Mouse (Mus musculus) testis, postnatal 14 days (tissue): Measurements from ENCODE around the gene Klhl30.

ENCODE experiments used
- DNase-seq: peaks from one replicate; pipeline ENCODE4 v3.0.0; 2021; ENCODE audit warnings: low spot score

Klhl30 gene

DNA sequence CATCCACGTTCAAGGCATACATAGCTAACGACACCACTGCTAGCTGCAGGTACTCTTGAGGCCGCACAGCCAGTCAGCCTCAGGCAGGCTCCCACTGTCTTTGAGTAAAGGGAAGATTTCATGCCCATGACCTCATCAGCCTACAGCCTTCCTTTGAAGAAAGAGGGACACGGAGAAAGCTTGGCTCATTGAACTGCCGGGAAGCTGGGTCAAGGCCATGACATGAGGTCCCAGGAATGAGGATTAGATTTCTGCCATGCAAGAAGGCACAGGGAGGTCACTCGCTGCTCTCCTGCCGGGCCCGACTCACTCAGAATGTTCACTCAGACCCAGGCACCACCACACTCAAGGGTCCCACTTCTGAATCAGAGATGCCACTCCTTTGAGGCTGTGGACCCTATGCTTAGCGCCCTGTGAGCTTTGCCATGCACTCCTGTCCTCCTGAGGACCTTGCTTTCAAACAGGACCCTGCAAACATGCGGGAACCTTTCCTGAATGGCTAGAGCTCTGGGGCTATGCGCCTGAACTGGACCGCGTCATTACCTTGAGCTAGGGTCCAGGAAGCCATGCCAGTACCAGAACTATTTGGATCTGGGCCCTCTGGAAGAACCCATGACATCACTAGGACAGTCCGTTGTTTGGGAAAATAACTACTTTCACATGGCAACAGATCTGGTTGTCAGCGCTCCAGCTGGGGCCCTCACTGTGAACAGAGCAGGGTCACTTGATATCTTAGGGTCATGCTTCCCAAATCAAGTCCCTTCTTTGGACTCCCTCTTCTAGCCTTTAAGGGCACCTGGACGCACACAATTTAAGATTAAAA, 14.2 kb downstream of the Klhl30 start:
- DNase-seq, result no peak

DNA sequence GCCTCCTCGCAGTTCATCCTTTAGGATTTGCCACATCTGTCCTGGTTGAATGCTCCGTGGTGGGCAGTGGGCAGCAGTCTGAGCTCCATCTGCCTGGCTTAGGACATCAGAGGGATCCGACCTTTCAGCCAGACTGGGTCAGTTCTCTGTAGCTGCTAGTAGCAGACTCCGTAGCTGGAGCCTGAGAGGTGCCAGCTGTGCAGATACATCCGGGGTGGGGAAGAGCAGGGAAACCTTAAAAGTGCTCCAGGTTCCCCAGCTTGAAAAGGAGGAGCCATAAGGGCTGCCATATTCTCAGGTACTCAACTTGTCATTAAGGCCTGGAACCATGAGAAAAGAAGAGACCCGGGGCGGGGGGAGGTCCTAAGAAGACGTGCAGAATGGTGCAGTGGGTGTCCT, 15.0 kb downstream of the Klhl30 start:
- DNase-seq, result no peak

DNA sequence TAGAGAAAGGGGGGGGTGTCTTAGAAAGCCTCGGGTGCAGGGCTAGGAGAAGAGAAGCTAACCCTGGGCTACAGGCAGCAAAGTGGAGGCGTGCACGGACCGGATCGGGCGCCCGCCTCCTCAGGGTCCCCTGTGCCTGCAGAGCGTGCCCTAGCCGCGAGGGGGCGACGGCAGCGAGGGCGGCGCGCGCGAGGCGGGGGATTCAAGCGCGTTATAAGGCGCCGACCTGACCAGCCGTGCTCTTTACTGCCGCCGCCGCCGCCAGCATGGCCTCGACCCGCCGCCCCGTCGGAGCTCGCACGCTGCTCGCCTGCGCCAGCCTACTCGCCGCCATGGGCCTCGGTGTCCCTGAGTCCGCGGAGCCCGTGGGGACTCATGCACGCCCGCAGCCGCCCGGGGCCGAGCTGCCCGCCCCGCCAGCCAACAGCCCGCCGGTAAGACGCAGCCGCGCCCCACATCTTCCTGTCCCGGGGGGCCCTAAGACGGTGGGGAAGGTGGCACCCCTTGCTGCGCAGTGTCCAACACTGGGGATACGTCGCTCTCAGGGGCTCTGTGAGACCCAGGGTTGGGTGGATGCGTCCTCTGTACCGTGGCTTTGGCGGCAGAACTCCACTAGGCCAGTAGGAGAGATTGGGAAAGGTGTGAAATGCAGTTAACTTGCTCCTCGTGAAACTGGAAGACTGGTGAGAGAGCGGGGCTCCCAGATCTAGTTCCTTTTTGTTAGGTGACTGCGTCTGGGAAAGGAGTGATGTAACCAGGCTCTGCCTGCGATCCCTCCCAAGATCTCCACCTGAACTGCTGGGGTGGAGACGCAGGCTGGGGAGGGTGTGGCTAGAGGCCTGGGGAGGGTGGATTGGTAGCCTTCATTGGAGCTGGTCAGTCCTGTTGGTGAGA, 15.6 kb downstream of the Klhl30 start, which contains the start of gene Erfe:
Gene Erfe, plus strand, starts transcription at position 216 of the 894 bp plus-strand sequence.
- DNase-seq, result peak; percentile 72

DNA sequence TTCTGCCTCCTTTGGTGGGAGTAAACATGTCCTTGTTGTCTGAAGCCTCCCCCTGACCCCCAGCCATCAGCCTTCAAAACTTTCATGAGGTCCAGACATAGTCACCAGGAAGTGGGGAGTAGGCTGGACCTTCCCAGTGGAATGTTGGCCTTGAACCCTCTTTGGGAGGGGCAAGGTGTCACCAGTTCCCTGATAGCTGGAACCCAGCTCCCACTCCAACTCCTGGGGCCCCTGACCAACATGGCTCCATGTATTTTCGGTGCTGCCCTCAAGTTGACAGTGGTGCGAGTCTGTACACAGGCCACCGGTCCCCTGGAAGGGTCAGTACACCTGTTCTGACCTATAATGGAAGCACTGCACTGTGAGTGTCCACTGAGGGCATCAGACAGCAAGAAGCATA, 16.5 kb downstream of the Klhl30 start:
- DNase-seq, result no peak

DNA sequence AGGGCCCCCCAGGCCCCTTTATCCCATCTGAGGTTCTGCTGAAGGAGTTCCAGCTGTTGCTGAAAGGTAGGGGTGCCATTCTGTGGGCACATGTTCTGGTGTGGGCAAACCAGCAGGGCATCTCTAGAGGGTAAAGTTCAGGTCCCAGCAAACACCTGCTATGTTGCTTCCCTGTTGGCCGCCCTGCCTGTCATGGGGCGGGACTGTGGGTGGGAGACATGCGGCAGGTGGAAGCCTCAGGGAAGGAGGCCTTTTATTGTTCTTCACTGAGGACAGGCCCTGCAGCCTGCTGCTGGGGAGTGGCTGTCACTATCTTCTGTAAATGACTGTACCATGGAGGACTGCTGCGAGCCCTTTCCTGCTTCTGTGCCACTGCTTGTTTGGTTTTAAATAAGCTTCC, 18.6 kb downstream of the Klhl30 start:
- DNase-seq, result no peak

DNA sequence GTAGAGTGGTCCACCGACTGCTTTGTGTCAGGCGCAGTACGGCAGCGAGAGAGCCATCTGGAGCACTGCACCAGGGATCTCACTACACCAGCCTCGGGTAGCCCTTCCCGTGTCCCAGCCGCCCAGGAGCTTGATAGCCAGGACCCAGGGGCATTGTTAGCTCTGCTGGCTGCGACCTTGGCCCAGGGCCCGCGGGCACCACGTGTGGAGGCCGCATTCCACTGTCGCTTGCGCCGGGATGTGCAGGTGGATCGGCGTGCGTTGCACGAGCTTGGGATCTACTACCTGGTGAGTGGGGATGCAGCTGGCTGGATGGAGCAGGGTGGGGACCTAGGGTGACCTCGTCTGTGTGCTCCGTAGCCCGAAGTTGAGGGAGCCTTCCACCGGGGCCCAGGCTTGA, 19.2 kb downstream of the Klhl30 start:
- DNase-seq, result no peak

DNA sequence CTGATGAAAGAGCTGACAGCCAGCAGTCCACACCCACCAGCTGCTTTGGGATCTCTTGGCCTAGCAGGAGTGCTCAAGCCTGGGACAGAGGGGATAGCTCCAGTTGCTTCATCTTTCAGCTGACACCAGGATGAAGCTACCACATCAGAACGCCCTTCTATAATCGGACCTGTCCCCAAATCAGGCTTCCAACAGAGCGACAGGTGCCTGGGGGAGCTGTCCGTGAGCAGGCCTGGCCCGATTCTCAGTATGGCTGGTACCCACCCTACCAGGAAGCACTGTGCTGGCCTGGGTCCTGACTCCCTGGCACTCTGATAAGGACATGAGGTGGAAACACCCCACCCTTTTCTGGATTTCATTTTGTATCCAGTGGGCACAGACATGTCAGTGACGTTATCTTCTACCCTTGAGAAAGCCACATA, 22.6 kb downstream of the Klhl30 start:
- DNase-seq, result no peak

DNA sequence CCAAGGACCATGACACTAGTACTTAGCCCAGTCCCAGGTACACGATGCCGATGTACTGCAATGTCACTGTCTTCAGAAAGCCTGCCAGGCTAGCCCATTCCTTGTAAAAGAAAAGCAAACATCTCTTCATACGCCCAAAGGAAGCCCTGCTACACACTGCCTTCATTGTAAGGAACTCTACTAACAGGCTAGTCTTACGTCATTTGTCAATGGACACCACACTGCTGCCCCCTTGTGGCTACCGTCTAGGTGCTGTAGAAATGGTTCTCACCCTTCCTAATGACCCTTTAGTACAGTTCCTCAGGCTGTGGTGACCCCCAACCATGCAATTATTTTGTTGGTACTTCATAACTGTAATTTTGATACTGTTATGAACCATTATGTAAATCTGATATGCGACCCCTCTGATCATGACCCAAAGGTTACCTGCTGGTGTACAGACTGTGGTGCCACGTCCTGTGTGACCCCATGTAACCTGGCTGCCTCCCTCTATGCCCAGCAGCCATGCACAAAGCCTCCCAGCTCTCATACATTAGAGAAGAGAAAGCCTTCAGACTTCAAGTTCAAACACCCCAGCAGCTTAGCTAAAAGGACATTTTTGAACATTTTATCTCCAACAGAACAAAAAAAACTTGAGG, 29.8 kb downstream of the Klhl30 start:
- no peak for DNase-seq

DNA sequence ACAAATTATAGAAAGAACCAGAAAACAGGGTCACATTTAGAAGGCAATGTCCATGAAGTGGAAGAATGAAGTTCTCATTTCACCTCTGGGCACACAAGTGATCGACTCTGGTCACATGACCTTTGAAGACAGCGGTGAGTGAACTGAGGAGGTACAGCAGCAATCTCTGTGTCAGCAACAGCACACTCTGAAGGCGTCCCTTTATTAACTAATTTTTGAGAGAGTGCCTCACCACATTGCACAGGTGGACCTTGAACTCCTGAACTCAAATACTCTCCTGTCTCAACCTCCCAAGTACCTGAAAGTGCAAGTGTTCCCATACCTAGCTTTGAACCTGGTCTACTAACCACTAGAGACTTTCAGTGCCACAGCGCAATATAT, 30.3 kb downstream of the Klhl30 start:
- no peak for DNase-seq

DNA sequence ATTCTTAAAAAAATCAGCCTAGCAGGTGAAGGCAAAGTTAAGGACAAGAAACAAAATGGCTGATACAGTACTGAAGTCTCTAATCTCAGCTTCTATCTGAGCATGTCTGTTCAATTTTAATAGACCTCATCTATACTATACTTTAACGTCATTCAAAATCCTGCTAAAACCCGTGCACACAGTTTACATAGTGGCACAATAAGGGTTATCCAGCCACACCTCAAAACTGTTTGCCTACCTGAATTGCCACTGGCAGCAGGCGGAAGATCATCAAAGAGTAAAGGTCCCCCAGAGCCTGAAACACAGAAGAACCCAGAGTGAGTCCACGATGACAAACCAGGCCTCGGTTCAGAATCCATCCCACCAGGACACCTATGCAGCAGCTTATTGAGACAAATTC, 39.6 kb downstream of the Klhl30 start:
- DNase-seq, result no peak

DNA sequence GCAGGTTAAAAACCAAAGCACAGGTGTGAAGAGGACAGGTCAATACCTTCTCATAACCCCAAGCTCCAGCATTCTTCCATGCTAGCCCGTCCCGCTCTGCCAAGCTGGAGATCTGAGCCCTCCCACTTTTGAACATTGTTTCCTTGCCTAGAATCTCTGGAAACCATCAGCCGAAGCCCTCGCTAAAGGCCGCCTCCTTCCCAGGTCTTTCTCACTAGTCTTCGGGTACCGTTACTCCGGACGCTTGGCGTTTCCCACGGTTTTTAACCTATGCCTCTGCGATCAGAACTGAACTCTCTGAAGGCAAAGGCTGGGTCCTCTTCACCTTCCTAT, 47.1 kb downstream of the Klhl30 start:
- DNase-seq, result peak; percentile 34

DNA sequence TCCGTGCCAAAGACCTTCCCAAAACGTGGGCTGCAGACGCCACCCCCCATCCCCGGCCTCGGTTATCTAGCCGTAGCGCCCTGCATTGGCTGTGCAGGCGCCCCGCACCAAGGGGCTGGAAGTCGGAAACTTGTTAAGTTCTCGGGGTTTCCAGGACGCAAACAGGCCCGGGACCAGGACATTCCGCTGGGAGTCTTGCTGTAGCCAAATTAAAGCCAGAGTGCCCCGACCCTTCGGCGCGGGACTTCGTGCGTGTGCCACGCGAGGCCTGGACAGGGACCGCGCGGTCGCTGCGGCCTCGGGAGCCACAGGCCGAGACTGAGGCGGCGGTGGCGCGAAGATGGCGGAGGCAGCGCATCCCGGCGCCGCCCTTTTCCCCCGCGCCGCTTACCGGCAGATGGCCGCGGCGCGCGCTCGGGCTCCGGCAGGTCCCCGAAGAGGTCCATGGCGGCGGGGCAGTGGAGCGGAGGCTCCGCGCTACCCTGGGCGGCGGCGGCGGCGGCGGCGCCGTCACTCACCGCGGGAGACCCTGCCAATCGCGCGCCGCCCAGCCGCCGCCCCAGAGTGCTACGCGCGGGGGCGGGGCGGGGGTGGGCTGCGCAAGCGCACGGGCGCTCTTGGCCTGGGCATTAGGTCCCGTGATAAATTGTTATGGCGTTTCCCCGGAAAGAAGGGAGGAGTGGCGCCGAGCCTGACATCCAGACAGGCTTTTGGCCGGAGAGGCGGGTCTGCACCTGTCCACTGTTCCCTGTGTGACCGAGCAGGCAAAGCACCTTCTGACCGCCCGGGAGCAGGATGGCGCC, 47.6 kb downstream of the Klhl30 start, which contains the start of gene Ilkap:
Gene Ilkap, minus strand, starts transcription at position 556 of the 803 bp plus-strand sequence.
- peak; percentile 82 for DNase-seq

DNA sequence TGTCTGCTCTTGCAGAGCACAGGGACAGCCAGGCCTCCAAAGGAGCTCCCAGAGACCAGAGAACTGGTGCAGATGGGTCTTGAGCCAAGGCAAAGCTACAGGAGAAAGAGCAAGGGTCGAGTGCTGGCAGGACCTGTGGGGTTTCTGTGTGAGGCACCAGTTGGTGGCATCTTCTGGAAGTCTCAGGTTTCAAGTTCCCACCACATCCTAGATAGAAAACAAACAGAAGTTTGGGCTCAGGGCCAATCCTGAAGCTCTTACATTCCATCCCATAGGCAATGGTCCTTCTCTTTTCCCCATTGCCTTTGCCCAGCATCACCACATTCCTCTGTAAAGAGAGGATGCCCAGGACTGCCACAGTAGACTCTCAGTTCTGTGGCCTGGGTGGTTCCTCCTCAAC, 54.2 kb downstream of the Klhl30 start:
- no peak for DNase-seq

DNA sequence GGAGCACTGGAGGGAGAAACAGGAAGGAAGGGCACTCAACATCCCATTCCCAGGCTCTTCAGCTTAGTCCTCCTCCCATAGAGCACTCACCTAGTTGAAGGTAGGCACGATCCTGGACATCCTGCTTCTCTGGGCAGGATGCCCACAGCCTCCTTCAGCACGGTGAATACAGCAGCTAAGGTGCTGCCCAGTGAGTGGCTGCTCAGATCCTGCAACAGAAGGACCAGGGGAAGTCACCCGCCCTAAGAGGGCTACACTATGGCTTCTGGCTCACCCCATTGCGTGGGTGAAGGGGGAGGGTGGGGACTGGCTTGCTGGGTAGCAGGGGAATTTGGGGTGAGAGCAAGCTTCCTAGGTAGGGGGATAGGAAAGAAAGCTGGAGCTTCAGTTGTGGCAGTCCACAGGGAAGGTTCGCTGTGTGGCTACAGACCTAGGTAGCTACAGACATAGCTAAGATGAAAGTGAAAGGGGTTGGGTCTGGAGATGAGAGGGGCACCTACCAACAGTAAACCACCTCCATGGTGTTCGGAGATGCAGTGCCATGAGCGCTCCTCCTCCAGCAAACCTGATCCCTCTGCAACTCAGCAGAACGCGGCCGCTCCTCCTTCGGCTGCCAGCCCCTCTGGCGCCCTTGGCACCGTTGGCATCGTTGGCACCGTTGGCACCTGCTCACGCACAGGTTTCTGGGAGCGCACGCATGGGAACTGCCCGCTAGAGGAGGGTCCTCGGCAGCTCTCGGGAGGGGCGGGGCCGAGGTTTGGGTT, 54.8 kb downstream of the Klhl30 start:
- DNase-seq, result no peak

DNA sequence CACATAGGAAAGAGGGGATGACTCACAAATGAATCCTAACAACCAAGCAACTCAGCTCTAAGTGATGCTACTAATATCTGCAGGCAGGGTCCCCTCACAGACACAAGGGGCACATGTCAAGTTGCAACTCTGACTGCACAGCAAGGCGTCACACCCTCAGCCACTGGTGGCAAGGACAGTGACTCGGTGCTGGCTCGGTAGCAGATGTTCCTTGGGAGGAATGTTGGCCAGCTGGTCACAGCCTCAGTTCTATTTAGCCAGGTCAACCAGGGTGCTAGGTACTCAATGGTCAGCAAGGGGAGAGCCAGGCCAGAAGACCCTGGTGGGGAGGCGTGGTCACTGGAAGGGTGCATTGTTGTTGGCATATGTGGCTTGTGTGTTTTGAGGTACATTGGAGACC, 57.0 kb downstream of the Klhl30 start:
- DNase-seq, result no peak

DNA sequence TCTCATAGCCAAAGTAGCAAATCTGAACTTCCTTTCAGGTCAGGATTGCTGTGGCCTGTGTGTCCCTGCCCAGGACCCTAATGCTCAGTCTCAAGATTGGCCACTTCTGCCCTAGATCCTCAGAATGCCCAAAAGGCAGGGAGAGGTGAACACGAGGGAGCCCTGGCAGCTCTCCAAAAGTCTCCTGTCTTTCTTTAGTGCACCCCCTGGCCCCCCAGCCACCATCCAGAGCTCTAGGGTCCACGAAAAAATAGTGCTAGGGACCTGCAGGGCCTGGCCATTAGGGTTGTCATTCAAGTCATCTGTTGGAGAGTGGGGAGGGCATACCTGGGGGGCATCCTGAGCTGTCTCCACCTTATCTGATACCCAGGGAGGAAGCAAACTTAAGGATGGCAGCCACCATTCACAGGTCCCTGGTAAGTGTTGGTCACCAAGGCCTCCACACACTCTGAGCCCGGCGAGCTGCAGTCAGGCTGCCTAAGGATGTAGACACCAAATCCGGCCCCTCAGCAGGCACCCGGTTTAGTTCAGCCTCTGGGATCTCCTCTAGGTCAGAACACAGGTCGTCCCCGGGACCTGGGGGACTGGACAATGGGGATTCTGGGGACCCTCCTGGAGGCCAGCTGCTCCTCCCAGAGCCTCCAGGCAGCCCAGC, 60.9 kb downstream of the Klhl30 start:
- no peak for DNase-seq
